Mouse (Mus musculus): Measurements from ENCODE around the gene Apoe.

DNA sequence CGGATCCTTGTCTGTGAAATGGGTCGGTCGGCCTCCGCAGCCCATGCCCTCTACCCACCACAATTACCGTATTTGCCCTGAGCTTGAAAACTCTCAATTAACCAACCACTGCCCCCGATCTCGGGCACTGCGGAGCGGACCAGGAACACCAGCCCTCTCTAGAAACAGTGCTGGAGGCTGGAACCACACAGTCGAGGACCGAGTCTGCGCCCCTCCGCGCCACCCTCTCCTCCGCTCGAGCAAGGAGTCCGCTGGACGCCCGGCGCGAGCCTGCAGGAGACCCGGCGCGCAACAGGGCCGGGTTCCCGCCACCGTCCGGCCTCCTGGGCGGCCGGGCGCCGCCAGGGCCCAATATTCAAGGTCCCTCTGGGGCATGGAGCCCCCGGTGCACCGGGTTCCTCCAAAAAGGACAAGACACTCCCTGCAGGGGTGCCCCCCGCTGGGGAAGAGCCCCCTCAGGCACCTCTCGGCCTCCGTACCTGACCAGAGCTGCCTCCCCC is 34.5 kb downstream of the Apoe start:
- TF ChIP-seq ZC3H11A (IDR thresholded peaks at IDR 0.05; ENCODE audit: borderline replicate concordance, low read depth, low read length) (no peak), HCFC1 (IDR thresholded peaks at IDR 0.05; ENCODE audit: borderline replicate concordance, insufficient read depth, low read length) (no peak)
